Comparison of ENCODE assay signal across 15 mouse cellular contexts in genomic region chr7:136953251-136953650, GRCm38 (mm10). TPM values are rescaled to one million over a fixed set of nuclear protein-coding genes. Genes with fewer than 3 reads are reported as not detected.
DNase-seq lines count a peak whose midpoint lies in the region; ATAC-seq and TF ChIP-seq lines count a peak whose summit lies in the region.
"Had no signal": no experiment of that assay in that cellular context is flagged by ENCODE, and none has a peak within 500 bp of the region (broad histone marks: within the 10 kb centered on the region; RNA-seq: fewer than 3 reads in every experiment).

No protein-coding gene starts in this region.

- H3K9me3 ChIP-seq in kidney, embryonic 16.5 days (ENCODE audit: low read length), result no peaks in the 10 kb centered on the region
- H3K9me3 ChIP-seq in stomach, embryonic 14.5 days (ENCODE audit: control insufficient read depth, low read depth, low read length), result no peaks in the 10 kb centered on the region
- H3K9me3 ChIP-seq in stomach, postnatal 0 days (ENCODE audit: control insufficient read depth, low read length), result no peaks in the 10 kb centered on the region
- H3K9me3 ChIP-seq: embryonic facial prominence, embryonic 12.5 days had no signal

- TF ChIP-seq EP300 in stomach, postnatal 0 days (optimal IDR thresholded peaks at IDR 0.05), result no peak

- peaks cover 8% of the 10 kb centered on the region; the same call in 1 of the 2 replicates for H3K27me3 ChIP-seq in kidney, embryonic 16.5 days (ENCODE audit: insufficient read depth, low read length)
- no peaks in the 10 kb centered on the region for H3K27me3 ChIP-seq in kidney, adult 2 months (replicated peaks; ENCODE audit: control insufficient read depth, insufficient read depth, low read length)
- no peaks in the 10 kb centered on the region for H3K27me3 ChIP-seq in stomach, embryonic 14.5 days (ENCODE audit: control insufficient read depth, insufficient read depth, low read length)
- no peaks in the 10 kb centered on the region for H3K27me3 ChIP-seq in stomach, postnatal 0 days (ENCODE audit: control insufficient read depth, insufficient read depth, low read length)
- H3K27me3 ChIP-seq: embryonic facial prominence, embryonic 12.5 days had no signal

- WGBS in kidney, embryonic 16.5 days, result 20% methylated on average over 3 of the region's 3 CpGs
- WGBS in kidney, adult 2 months, result 61% methylated on average over 3 of the region's 3 CpGs
- WGBS in stomach, embryonic 14.5 days, result 25% methylated on average over 3 of the region's 3 CpGs
- 24% methylated on average over 3 of the region's 3 CpGs for WGBS in stomach, postnatal 0 days

- no peak overlapping the region for H3K9ac ChIP-seq in kidney, embryonic 16.5 days (replicated peaks; ENCODE audit: low read length)
- no peak overlapping the region for H3K9ac ChIP-seq in stomach, embryonic 14.5 days (replicated peaks; ENCODE audit: low read depth, low read length)
- no peak overlapping the region for H3K9ac ChIP-seq in stomach, postnatal 0 days (ENCODE audit: low read length)
- H3K9ac ChIP-seq: embryonic facial prominence, embryonic 12.5 days; liver, embryonic 14.5 days had no signal

- no peaks in the 10 kb centered on the region for H3K36me3 ChIP-seq in kidney, embryonic 16.5 days (ENCODE audit: insufficient read depth, low read length)
- no peaks in the 10 kb centered on the region for H3K36me3 ChIP-seq in kidney, adult 2 months (ENCODE audit: control insufficient read depth, insufficient read depth, low read length)
- H3K36me3 ChIP-seq in stomach, embryonic 14.5 days (ENCODE audit: control insufficient read depth, insufficient read depth, low read length), result no peaks in the 10 kb centered on the region
- H3K36me3 ChIP-seq in stomach, postnatal 0 days (ENCODE audit: control insufficient read depth, insufficient read depth, low read length), result no peaks in the 10 kb centered on the region
- H3K36me3 ChIP-seq: embryonic facial prominence, embryonic 12.5 days had no signal

- H3K4me1 ChIP-seq in kidney, embryonic 16.5 days (ENCODE audit: insufficient read depth, low read length), result peaks cover 11% of the 10 kb centered on the region; the same call in 1 of the 2 replicates
- no peaks in the 10 kb centered on the region for H3K4me1 ChIP-seq in kidney, adult 2 months (ENCODE audit: control insufficient read depth, insufficient read depth, low read length)
- H3K4me1 ChIP-seq in stomach, embryonic 14.5 days (ENCODE audit: control insufficient read depth, insufficient read depth, low read length), result peaks cover 16% of the 10 kb centered on the region
- no peaks in the 10 kb centered on the region for H3K4me1 ChIP-seq in stomach, postnatal 0 days (replicated peaks; ENCODE audit: control insufficient read depth, insufficient read depth)

- no peak overlapping the region for H3K4me3 ChIP-seq in kidney, embryonic 16.5 days (ENCODE audit: low read length)
- H3K4me3 ChIP-seq in kidney, adult 2 months (ENCODE audit: insufficient read depth, low read depth, low read length), result no peak overlapping the region
- H3K4me3 ChIP-seq in stomach, embryonic 14.5 days (ENCODE audit: low read depth, low read length), result no peak overlapping the region
- no peak overlapping the region for H3K4me3 ChIP-seq in stomach, postnatal 0 days (ENCODE audit: low read depth, low read length)
- H3K4me3 ChIP-seq: embryonic facial prominence, embryonic 12.5 days; heart, adult 2 months had no signal

- H3K4me2 ChIP-seq in kidney, embryonic 16.5 days (replicated peaks; ENCODE audit: low read depth, low read length), result no peak overlapping the region
- no peak overlapping the region for H3K4me2 ChIP-seq in stomach, embryonic 14.5 days (replicated peaks; ENCODE audit: low read depth, low read length)
- H3K4me2 ChIP-seq in stomach, postnatal 0 days (replicated peaks; ENCODE audit: low read depth), result no peak overlapping the region
- H3K4me2 ChIP-seq: embryonic facial prominence, embryonic 12.5 days had no signal

- no peak for TF ChIP-seq POLR2A in kidney, adult 2 months (IDR thresholded peaks at IDR 0.05; ENCODE audit: low read depth, low read length)

- no peak for DNase-seq in kidney, adult 2 months
- no peak for DNase-seq in stomach, postnatal 0 days (ENCODE audit: low spot score)
- peak; percentile 23 for DNase-seq in mesoderm, embryonic 11.5 days (ENCODE audit: low read depth, low spot score)
- DNase-seq in thymus, postnatal 36 days, result peak; percentile 14 to 42
- no peak for DNase-seq in cerebellum, adult 11 months
- DNase-seq in retina, postnatal 1 day, result no peak
- DNase-seq: adrenal gland, postnatal 10 days; cerebellum, postnatal 14 days; gastrocnemius, postnatal 10 days; heart, adult 2 months had no signal

- no peak overlapping the region for H3K27ac ChIP-seq in kidney, embryonic 16.5 days (ENCODE audit: low read length)
- H3K27ac ChIP-seq in kidney, adult 2 months (ENCODE audit: insufficient read depth, low read depth, low read length), result no peak overlapping the region
- peak overlapping the region; percentile 67; the same call in 1 of the 2 replicates for H3K27ac ChIP-seq in stomach, embryonic 14.5 days (ENCODE audit: low read length)
- H3K27ac ChIP-seq in stomach, postnatal 0 days (replicated peaks), result no peak overlapping the region
- H3K27ac ChIP-seq: embryonic facial prominence, embryonic 12.5 days; heart, adult 2 months; liver, embryonic 14.5 days had no signal

- ATAC-seq in kidney, embryonic 16.5 days (ENCODE audit: low FRiP score, low TSS enrichment), result 0 out of 2 replicates have a peak, but pooled peaks have one; percentile 35
- ATAC-seq in stomach, embryonic 14.5 days (ENCODE audit: insufficient number of reproducible peaks, insufficient read depth, low FRiP score, low read depth), result peak; percentile 61; the same call in 1 of the 2 replicates
- no peak for ATAC-seq in stomach, postnatal 0 days (ENCODE audit: low FRiP score, low TSS enrichment)
- ATAC-seq: lung, postnatal 0 days had no signal

- TF ChIP-seq CTCF in kidney, adult 2 months (conservative IDR thresholded peaks at IDR 0.05; ENCODE audit: insufficient read depth, insufficient read length, low read depth, low read length), result no peak
- TF ChIP-seq CTCF in stomach, postnatal 0 days (IDR thresholded peaks at IDR 0.05; ENCODE audit: low read depth), result no peak

RNA-seq across cellular contexts. Expression of gene Mgmt, which starts 58.8 kb away (rescaled TPM):
- polyA plus RNA-seq in kidney, embryonic 16.5 days (2015; fragmentation: Nextera tagmentation; extraction: Ambion mirVana), result 6.5 and 6.6 TPM in 2 replicates
- polyA plus RNA-seq in kidney, adult 2 months (2012; rRNA removed), result 4.6 and 5.1 TPM in 2 replicates
- polyA plus RNA-seq in stomach, embryonic 14.5 days (2014; fragmentation: Nextera tagmentation; extraction: Ambion mirVana), result 8.6 and 10.5 TPM in 2 replicates
- polyA plus RNA-seq in stomach, postnatal 0 days (2015; fragmentation: Nextera tagmentation; extraction: Ambion mirVana), result 5.5 TPM in 2 replicates

Comparison
In these comparisons a context has a peak if more than half of its experiments do, and no peak if none do; other contexts are left out.
1. DNase-seq: peak in mesoderm, embryonic 11.5 days (single experiment) and thymus, postnatal 36 days (2 of 2); none in kidney, adult 2 months (single experiment), stomach, postnatal 0 days (single experiment), cerebellum, adult 11 months (single experiment) and retina, postnatal 1 day (single experiment).